In genomic region chr4:57275116-57275743, GRCm38 (mm10) we compare ENCODE assay signal across 8 mouse cellular contexts. TPM values are rescaled to one million over a fixed set of nuclear protein-coding genes. Genes with fewer than 3 reads are reported as not detected.
DNase-seq lines count a peak whose midpoint lies in the region; ATAC-seq and TF ChIP-seq lines count a peak whose summit lies in the region.

No protein-coding gene starts in this region.

- peak; percentile 60 to 61 for DNase-seq in B cell, adult 2 months
- DNase-seq in WW6 (ENCODE audit: low read depth, low spot score) = peak; percentile 69
- DNase-seq in cerebellum, postnatal 4 days (ENCODE audit: low spot score in 2 of 2) = peak; percentile 51 to 65
- peak; percentile 56 for DNase-seq in gastrocnemius, postnatal 14 days
- peak; percentile 82 for DNase-seq in kidney, adult 9 months
- DNase-seq in liver, embryonic 14.5 days (ENCODE audit: low read depth in 3 of 3, low spot score in 3 of 3) = peak; percentile 20 to 36 (median 28)
- DNase-seq in thymus, adult 2 months = peak; percentile 62

- 3% methylated on average over 8 of the region's 8 CpGs for WGBS in liver, embryonic 14.5 days (ENCODE audit: insufficient replicate concordance)
- WGBS in neural tube, embryonic 13.5 days = 4% methylated on average over 8 of the region's 8 CpGs
- WGBS in thymus, adult 2 months = 9% methylated on average over 8 of the region's 8 CpGs

- H3K9me3 ChIP-seq in liver, embryonic 14.5 days (ENCODE audit: control insufficient read depth, low read length) = no peaks in the 10 kb centered on the region
- H3K9me3 ChIP-seq in neural tube, embryonic 13.5 days = no peaks in the 10 kb centered on the region

- H3K27me3 ChIP-seq in liver, embryonic 14.5 days (ENCODE audit: control insufficient read depth, insufficient read depth, low read length) = no peaks in the 10 kb centered on the region
- no peaks in the 10 kb centered on the region for H3K27me3 ChIP-seq in neural tube, embryonic 13.5 days
- H3K27me3 ChIP-seq in thymus, adult 2 months (ENCODE audit: control insufficient read depth, insufficient read depth, low read length) = no peaks in the 10 kb centered on the region

- TF ChIP-seq POLR2A in thymus, adult 2 months (IDR thresholded peaks at IDR 0.05; ENCODE audit: control insufficient read depth, extremely low read depth, insufficient read depth, low read length, poor library complexity) = no peak

- H3K36me3 ChIP-seq in liver, embryonic 14.5 days (replicated peaks; ENCODE audit: control insufficient read depth, insufficient read depth, low read depth) = no peaks in the 10 kb centered on the region
- H3K36me3 ChIP-seq in neural tube, embryonic 13.5 days = no peaks in the 10 kb centered on the region
- H3K36me3 ChIP-seq in thymus, adult 2 months (ENCODE audit: control insufficient read depth, insufficient read depth, low read length) = no peaks in the 10 kb centered on the region

- intact Hi-C loops in gastrocnemius, postnatal 14 days (cut with DNase I; ENCODE audit: low total_unique reads) = loop anchor here (10.0 kb wide), 1 partner anchor 210 kb away; no protein-coding TSS in a partner anchor

- H3K9ac ChIP-seq in liver, embryonic 14.5 days (replicated peaks) = no peak overlapping the region
- peak overlapping the region; percentile 55; the same call in 1 of the 2 replicates for H3K9ac ChIP-seq in neural tube, embryonic 13.5 days

- H3K4me2 ChIP-seq in liver, embryonic 14.5 days (ENCODE audit: low read depth) = no peak overlapping the region
- H3K4me2 ChIP-seq in neural tube, embryonic 13.5 days = peak overlapping the region; percentile 36

- H3K4me3 ChIP-seq in liver, embryonic 14.5 days (ENCODE audit: insufficient read depth in 1 of 2, low read depth in 2 of 2, low read length in 2 of 2) = no peak overlapping the region
- H3K4me3 ChIP-seq in neural tube, embryonic 13.5 days = no peak overlapping the region
- no peak overlapping the region for H3K4me3 ChIP-seq in thymus, adult 2 months (ENCODE audit: control insufficient read depth, insufficient read depth, low read length)

- no peak for ATAC-seq in liver, embryonic 14.5 days (ENCODE audit: insufficient read depth)
- ATAC-seq in neural tube, embryonic 13.5 days (ENCODE audit: low read depth) = peak; percentile 85

- H3K4me1 ChIP-seq in liver, embryonic 14.5 days (replicated peaks; ENCODE audit: control insufficient read depth in 2 of 2, insufficient read depth in 2 of 2, low read length in 1 of 2) = no peaks in the 10 kb centered on the region; a peak in 1 of 4 replicates
- H3K4me1 ChIP-seq in neural tube, embryonic 13.5 days (replicated peaks) = peaks cover 23% of the 10 kb centered on the region
- H3K4me1 ChIP-seq in thymus, adult 2 months (replicated peaks; ENCODE audit: control insufficient read depth, insufficient read depth, low read length) = peaks cover 7% of the 10 kb centered on the region

- no peak overlapping the region for H3K27ac ChIP-seq in liver, embryonic 14.5 days
- H3K27ac ChIP-seq in neural tube, embryonic 13.5 days (replicated peaks) = peak overlapping the region; percentile 62
- no peak overlapping the region for H3K27ac ChIP-seq in thymus, adult 2 months (ENCODE audit: control insufficient read depth, insufficient read depth, low read length)

- peak; percentile 94 for TF ChIP-seq CTCF in liver, embryonic 14.5 days (IDR thresholded peaks at IDR 0.05; ENCODE audit: low read depth)
- no peak for TF ChIP-seq CTCF in thymus, adult 2 months (IDR thresholded peaks at IDR 0.05; ENCODE audit: borderline replicate concordance, control insufficient read depth, extremely low read depth, insufficient read depth, low read length, poor library complexity)

- no peak for TF ChIP-seq EP300 in liver, embryonic 14.5 days (IDR thresholded peaks at IDR 0.05; ENCODE audit: low read depth)

RNA-seq across cellular contexts. Expression of gene Ptpn3, which starts 26.4 kb away (rescaled TPM):
- 10 to 100 TPM; 18.8 to 24.3 TPM for total RNA-seq in gastrocnemius, postnatal 14 days (2021)
- polyA plus RNA-seq in liver, embryonic 14.5 days (2012; rRNA removed) = 0.32 and 0.46 TPM in 2 replicates
- 0.38 and 0.51 TPM in 2 replicates for polyA plus RNA-seq in liver, embryonic 14.5 days (2014; fragmentation: Nextera tagmentation; extraction: Ambion mirVana)
- 6.9 and 7.7 TPM in 2 replicates for polyA plus RNA-seq in neural tube, embryonic 13.5 days (2015; fragmentation: Nextera tagmentation; extraction: Ambion mirVana)
- polyA plus RNA-seq in thymus, adult 2 months (2012; rRNA removed) = 2.7 and 3.3 TPM in 2 replicates

Comparison
In these comparisons a context has a peak if more than half of its experiments do, and no peak if none do; other contexts are left out.
1. DNase-seq: peak in every context shown above with its lines; median percentile 82 in kidney, adult 9 months; 69 in WW6; 62 in thymus, adult 2 months; 60 in B cell, adult 2 months; 58 in cerebellum, postnatal 4 days; 56 in gastrocnemius, postnatal 14 days; 28 in liver, embryonic 14.5 days.